Mouse (Mus musculus) CH12.LX (cell line): ENCODE measurements around the gene Rhox3f.
"Not testable (repeated sequence)": the region's sequence is repeated elsewhere in the genome, so short reads cannot be mapped to it uniquely, and the experiment has no call there.

Experiments used
- CTCF ChIP-seq, 2 experiments: IDR thresholded peaks in 1 of 2; conservative IDR thresholded peaks in 1 of 2; 2 replicates each; pipeline ENCODE4 v1.5.1; 2011 to 2012; ENCODE audit warnings: low read depth in 2 of 2, low read length in 2 of 2, improper control_type of control experiment in 1 of 2, inconsistent platforms in 1 of 2, mild to moderate bottlenecking in 1 of 2, moderate library complexity in 1 of 2
- EP300 ChIP-seq: IDR thresholded peaks from 2 replicates; pipeline ENCODE4 v1.6.1; 2011; ENCODE audit warnings: low read length, improper control_type of control experiment
- MEF2A ChIP-seq: IDR thresholded peaks from 2 replicates; pipeline ENCODE4 v1.6.1; 2014; ENCODE audit warnings: low read depth, mild to moderate bottlenecking, inconsistent platforms, low read length, improper control_type of control experiment, borderline replicate concordance
- NELFE ChIP-seq: IDR thresholded peaks from 2 replicates; pipeline ENCODE4 v1.6.1; 2011; ENCODE audit warnings: low read depth, low read length, improper control_type of control experiment
- POLR2A ChIP-seq: IDR thresholded peaks from 2 replicates; pipeline ENCODE4 v1.6.1; 2011; ENCODE audit warnings: low read depth, mild to moderate bottlenecking, improper control_type of control experiment, low read length
- UBTF ChIP-seq: IDR thresholded peaks from 2 replicates; pipeline ENCODE4 v1.6.1; 2012; ENCODE audit warnings: low read depth, mild to moderate bottlenecking, inconsistent platforms, low read length, improper control_type of control experiment, moderate library complexity
- ZC3H11A ChIP-seq: IDR thresholded peaks from 2 replicates; pipeline ENCODE4 v1.6.1; 2012; ENCODE audit warnings: low read depth, mild to moderate bottlenecking, inconsistent platforms, low read length, improper control_type of control experiment
- ZNF384 ChIP-seq: IDR thresholded peaks from 2 replicates; pipeline ENCODE4 v1.6.1; 2012; ENCODE audit warnings: low read depth, low read length, improper control_type of control experiment, inconsistent platforms

- TF ChIP-seq EP300; MEF2A; UBTF; CTCF (conservative IDR thresholded peaks at IDR 0.05 in 1 of 2, IDR thresholded peaks at IDR 0.05 in 1 of 2; ENCODE audit: low read depth in 2 of 2, low read length in 2 of 2); ZNF384; POLR2A; NELFE; ZC3H11A: not testable (repeated sequence)
These were observed 8.2 kb upstream of the Rhox3f start for GRCm38 (mm10) chrX:37572638-37573037.
